Mouse (Mus musculus) midbrain, embryonic 14.5 days (tissue): ENCODE results near the gene Chac1. TPM values are rescaled to one million over a fixed set of nuclear protein-coding genes. Genes with fewer than 3 reads are reported as not detected.

Source experiments
- ATAC-seq: fragments of 200-750 bp; cut with Nextera tagmentation; 2 replicates; pipeline ENCODE4 v1.8.0; 2017; ENCODE audit warnings: moderate number of reproducible peaks, moderate library complexity; ENCODE audit not compliant: low FRiP score, low TSS enrichment
- DNase-seq: peaks from one replicate; pipeline ENCODE4 v3.0.0-alpha.2; 2015
- H3K27ac ChIP-seq: fragments of 300-500 bp; sonication (generic); replicated peaks from 2 replicates; pipeline ENCODE4 v1.5.1; 2014; ENCODE audit warnings: mild to moderate bottlenecking, low read depth, low read length, moderate library complexity
- H3K27me3 ChIP-seq: fragments of 300-500 bp; sonication (generic); 2 replicates; pipeline ENCODE4 v1.6.1; 2014; ENCODE audit warnings: low read length, control low read depth, mixed read lengths; ENCODE audit not compliant: control insufficient read depth, insufficient read depth
- H3K36me3 ChIP-seq: fragments of 300-500 bp; sonication (generic); 2 replicates; pipeline ENCODE4 v1.6.1; 2014; ENCODE audit warnings: low read length, control low read depth; ENCODE audit not compliant: control insufficient read depth, insufficient read depth
- H3K4me1 ChIP-seq: fragments of 300-500 bp; sonication (generic); 2 replicates; pipeline ENCODE4 v1.6.1; 2014; ENCODE audit warnings: mild to moderate bottlenecking, antibody characterized with exemption, low read length, control low read depth; ENCODE audit not compliant: control insufficient read depth, insufficient read depth
- H3K4me2 ChIP-seq: fragments of 300-500 bp; sonication (generic); 2 replicates; pipeline ENCODE4 v1.6.1; 2014; ENCODE audit warnings: mild to moderate bottlenecking, low read length, moderate library complexity
- H3K4me3 ChIP-seq: fragments of 300-500 bp; sonication (generic); replicated peaks from 2 replicates; pipeline ENCODE4 v1.5.1; 2014; ENCODE audit warnings: low read depth, low read length
- H3K9ac ChIP-seq: fragments of 300-500 bp; sonication (generic); replicated peaks from 2 replicates; pipeline ENCODE4 v1.6.1; 2014; ENCODE audit warnings: mild to moderate bottlenecking, low read length, moderate library complexity
- H3K9me3 ChIP-seq: fragments of 300-500 bp; sonication (generic); 2 replicates; pipeline ENCODE4 v1.6.1; 2016; ENCODE audit warnings: low read length, control low read depth, mixed read lengths; ENCODE audit not compliant: control insufficient read depth
- WGBS: fragments of 180-500 bp; shearing (Covaris S2); extraction: QIAGEN DNeasy Blood & Tissue Kit; methylation state at CpG from one replicate; pipeline ENCODE4 v1.1.7; 2014; 5-methylcytosine and 5-hydroxymethylcytosine counted together
- polyA plus RNA-seq: library from polyadenylated mRNA; unstranded; fragments of >200 nt; fragmentation: Nextera tagmentation; extraction: Ambion mirVana; gene quantifications from 2 replicates; pipeline ENCODE4 v1.2.1, GENCODE M21; 2014

Gene Chac1
- polyA plus RNA-seq, 1 experiment from 2014 or later, result 5.0 TPM

DNA sequence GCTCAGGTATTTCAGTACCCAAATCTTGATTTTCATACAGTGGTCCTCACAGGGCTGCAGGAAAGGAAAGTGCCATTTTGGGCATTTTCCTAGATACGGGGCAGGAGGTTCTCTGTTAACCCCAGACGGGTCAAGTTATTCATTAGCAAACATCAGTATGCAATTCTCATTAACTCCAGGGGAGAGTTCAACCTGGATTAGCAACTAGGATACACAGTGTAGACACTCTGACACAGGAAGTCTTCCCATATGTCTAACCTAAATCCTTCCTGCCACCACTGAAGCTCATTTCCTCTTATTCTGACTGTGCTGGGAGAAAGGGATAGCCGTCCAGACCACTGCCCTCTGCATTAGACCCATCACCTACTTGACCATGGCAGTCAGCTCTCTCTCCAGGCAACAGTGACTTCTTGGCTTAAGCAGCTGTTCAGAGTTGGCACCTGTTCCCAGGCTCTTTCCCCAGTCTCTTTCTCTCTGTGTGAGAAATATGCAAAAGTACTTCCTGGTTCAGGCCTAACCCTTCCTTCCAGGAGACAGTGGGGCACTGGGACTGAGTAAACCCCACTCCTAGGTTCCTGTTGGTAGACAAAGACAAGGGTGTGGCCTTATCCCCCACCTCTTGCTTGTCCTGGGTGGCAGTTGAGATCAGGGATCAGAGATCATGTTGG lies 32.9 kb upstream of the Chac1 start:
- 78% methylated on average over 3 of the region's 3 CpGs for WGBS
- Histone ChIP-seq H3K27me3 (peaks cover 50% of the 10 kb centered on the region), H3K4me1 (peaks cover 19% of the 10 kb centered on the region), H3K36me3 (no peaks in the 10 kb centered on the region), H3K27ac (no peak overlapping the region), H3K4me2 (no peak overlapping the region), H3K9me3 (no peaks in the 10 kb centered on the region), H3K9ac (no peak overlapping the region), H3K4me3 (no peak overlapping the region)
- DNase-seq, result no peak
- ATAC-seq, result no peak

GRCm38 (mm10) chr2:119320571-119320970 lies 30.5 kb upstream of the Chac1 start:
- no peaks in the 10 kb centered on the region for H3K36me3 ChIP-seq
- H3K27me3 ChIP-seq, result peaks cover 72% of the 10 kb centered on the region
- ATAC-seq, result no peak
- H3K9ac ChIP-seq, result no peak overlapping the region
- no peak for DNase-seq
- no peak overlapping the region for H3K4me2 ChIP-seq
- H3K4me3 ChIP-seq, result no peak overlapping the region
- no peaks in the 10 kb centered on the region for H3K9me3 ChIP-seq
- WGBS, result 74% methylated on average over 8 of the region's 8 CpGs
- peaks cover 27% of the 10 kb centered on the region for H3K4me1 ChIP-seq
- H3K27ac ChIP-seq, result no peak overlapping the region

DNA sequence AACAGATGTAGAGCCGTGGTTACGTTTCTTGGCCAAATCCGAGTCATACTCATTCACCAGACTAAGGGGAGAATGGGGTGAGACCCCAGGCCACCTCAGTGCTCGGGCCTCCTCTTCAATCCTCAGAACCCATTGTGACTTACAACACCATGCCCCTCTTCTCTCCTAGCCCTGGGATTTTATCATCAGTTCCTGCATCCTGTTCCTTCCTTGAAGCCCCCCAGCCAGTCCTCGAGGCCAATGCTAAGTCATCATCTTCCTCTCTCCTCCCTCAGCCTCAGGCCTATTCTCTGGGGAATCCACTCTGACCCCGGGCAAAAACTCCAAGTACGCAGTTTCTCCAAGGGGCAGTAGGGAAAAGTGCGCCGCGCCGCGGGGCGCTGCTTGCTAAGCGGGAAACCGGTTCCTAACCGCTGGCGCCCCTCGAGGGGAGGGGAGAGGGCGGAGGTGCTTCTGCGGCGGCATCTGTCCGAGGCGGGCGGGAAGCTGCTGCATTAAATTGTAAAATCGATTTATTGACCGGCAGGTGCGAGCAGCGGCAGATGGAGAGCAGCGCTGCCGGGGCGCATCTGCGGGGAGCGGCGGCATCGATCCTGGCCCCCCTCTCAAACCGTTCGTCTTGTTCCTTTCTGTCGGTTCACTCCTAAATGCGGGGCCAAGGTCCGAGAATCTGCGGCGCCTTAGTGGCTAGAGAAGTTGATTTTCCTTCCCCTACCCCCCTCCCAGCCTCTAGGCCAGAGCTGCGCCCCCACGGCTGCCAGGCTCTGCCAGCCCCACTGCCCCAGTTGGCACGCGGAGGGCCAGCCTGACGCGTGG lies 29.1 kb upstream of the Chac1 start:
- Histone ChIP-seq H3K27me3 (peaks cover 81% of the 10 kb centered on the region), H3K36me3 (no peaks in the 10 kb centered on the region), H3K27ac (no peak overlapping the region), H3K4me3 (peak overlapping the region; percentile 30), H3K9ac (peak overlapping the region; percentile 39; the same call in 1 of the 2 replicates), H3K9me3 (no peaks in the 10 kb centered on the region), H3K4me1 (peaks cover 41% of the 10 kb centered on the region), H3K4me2 (peak overlapping the region; percentile 68)
- ATAC-seq (peak; percentile 65; the same call in 1 of the 2 replicates), DNase-seq (peak; percentile 67)
- WGBS, result 1% methylated on average over 48 of the region's 48 CpGs

DNA sequence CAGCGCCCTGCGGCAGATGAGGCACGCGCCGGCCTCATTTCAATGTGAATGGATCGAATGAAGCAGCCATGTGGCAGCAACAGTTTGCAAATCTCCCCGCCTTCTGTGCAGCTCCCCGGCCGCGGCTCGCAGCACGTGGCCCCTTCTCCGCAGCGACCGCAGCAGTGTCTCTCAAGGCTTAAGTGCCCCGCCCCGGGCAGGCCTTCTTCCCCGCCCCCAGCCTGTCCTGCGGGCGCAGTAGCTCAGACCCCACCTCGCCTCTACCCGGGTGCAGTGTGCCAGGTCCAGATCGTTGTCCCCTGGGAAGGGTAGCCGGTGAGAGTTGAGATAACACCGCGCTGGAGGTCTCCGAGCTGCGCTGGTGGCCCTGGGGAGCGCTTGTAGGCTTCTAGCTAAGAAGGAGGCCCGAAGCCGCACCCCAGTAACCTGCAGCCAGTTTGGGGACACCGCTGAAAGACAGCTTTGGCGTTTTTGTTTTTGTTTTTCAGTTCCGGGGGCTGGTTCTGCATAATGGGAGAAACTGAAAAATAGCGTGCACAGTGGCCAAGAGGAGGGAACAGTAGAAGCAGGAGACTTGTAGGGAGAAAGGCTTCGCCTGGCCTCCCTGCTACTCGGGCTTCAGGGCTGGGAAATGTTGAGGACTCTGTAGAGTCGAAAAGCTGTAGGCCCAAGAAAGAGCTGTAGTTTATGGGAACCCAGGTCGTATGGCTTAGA lies 28.3 kb upstream of the Chac1 start:
- DNase-seq (peak; percentile 87), ATAC-seq (no peak; the same call in 1 of the 2 replicates)
- peak overlapping the region; percentile 39; the same call in 1 of the 2 replicates for H3K9ac ChIP-seq
- no peaks in the 10 kb centered on the region for H3K9me3 ChIP-seq
- 1% methylated on average over 39 of the region's 39 CpGs for WGBS
- no peak overlapping the region for H3K27ac ChIP-seq
- H3K4me2 ChIP-seq, result peak overlapping the region; percentile 68
- H3K4me1 ChIP-seq, result peaks cover 45% of the 10 kb centered on the region
- H3K27me3 ChIP-seq, result peaks cover 85% of the 10 kb centered on the region
- H3K36me3 ChIP-seq, result no peaks in the 10 kb centered on the region
- H3K4me3 ChIP-seq, result peak overlapping the region; percentile 30

DNA sequence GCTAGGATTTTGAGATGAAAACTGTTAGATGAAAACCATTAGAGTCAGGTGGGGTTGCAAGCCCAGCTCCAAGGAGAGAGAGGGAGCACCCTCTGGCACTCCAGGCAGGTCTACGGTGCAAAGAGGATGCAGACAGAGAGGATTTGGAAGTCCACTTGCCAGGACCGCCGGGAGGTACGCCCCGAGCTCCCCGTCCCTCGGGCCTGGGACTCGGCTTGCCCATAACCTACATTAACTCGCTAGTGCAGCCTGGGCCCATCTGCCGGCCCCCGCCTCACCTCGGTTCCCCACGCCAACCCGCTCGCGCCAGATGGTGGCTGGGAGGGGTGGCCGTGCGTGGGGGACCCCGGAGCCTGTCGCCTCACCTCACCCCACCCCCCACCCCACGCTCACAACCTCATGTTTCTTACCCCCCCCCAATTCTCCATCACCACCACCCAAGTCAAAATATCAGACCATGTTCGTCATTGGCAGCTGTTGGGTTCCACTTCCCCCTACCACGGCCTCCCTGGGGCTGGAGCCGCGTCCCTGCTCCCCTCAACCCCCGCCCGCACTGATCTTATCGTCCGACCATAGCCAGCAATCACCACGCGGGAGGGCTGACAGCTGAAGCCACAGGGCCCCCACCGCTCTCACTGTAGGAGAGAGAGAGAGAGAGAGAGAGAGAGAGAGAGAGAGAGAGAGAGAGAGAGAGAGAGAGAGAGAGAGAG lies 27.0 kb upstream of the Chac1 start:
- Histone ChIP-seq H3K27me3 (peaks cover 88% of the 10 kb centered on the region), H3K27ac (no peak overlapping the region; the same call in 1 of the 2 replicates), H3K4me2 (peak overlapping the region; percentile 80; the same call in 1 of the 2 replicates), H3K9me3 (no peaks in the 10 kb centered on the region), H3K36me3 (no peaks in the 10 kb centered on the region), H3K4me3 (0 out of 2 replicates have a peak overlapping the region, but pooled peaks have one; percentile 8), H3K9ac (no peak overlapping the region), H3K4me1 (peaks cover 45% of the 10 kb centered on the region)
- 2% methylated on average over 32 of the region's 32 CpGs for WGBS
- ATAC-seq, result no peak
- DNase-seq, result no peak

DNA sequence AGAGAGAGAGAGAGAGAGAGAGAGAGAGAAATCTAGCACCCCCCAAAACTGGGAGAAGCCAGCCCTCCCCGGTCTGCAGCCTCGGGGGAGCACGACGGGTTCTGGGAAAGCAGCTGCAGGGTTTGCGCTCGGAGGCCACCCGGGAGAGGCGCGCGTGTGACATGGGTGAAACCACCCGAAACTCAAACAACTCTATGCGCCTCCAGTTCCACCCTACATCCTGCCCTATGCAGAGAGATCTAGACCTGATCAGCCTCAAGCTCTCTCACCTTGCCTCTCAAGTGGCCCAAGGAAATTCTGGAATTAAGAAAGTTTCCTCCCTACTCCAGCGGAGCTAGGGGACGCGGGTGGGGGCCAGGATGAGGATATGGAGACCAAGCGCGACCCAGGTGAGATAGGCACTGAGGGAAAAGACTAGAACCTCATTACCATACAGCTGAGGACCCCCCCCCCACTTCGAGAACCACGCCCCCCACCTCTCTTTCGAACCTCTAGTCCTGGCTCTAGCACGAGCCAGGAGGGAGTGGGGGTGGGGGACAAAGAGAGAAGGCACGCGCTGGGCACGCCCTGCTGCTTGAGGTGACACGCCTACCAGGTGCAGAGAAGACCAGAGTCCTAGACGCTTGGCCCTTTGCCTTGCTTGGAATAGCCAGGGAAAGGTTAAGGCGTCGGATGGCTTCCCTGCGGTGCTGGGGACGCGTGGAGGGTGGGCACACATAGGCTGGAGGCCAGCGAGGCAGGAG lies 26.3 kb upstream of the Chac1 start:
- no peak for DNase-seq
- WGBS, result under 1% methylated on average over 32 of the region's 32 CpGs
- H3K4me1 ChIP-seq, result peaks cover 47% of the 10 kb centered on the region

DNA sequence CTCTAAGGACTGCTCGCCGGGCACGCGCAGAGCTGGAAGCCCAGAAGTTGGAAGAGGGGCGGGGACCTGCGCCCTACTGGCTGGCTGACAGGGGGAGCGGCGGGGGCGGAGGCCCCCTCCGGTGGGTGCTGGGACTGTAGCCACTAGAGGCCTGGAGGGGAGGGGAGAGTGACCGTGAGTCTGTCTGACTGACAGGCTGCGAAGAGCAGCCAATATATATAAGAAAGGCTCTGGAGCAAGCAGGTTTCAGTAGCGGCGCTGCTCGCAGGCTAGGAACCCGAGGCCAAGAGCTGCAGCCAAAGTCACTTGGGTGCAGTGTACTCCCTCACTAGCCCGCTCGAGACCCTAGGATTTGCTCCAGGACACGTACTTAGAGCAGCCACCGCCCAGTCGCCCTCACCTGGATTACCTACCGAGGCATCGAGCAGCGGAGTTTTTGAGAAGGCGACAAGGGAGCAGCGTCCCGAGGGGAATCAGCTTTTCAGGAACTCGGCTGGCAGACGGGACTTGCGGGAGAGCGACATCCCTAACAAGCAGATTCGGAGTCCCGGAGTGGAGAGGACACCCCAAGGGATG lies 25.4 kb upstream of the Chac1 start, which contains the start of gene Dll4:
Gene Dll4 (plus strand): TSS at position 217 of the 576 bp plus-strand sequence.
- H3K27ac ChIP-seq, result no peak within 1 kb of the TSS
- no peaks in the 10 kb centered on the region for H3K9me3 ChIP-seq
- H3K4me1 ChIP-seq, result peaks cover 47% of the 10 kb centered on the region
- H3K36me3 ChIP-seq, result no peaks in the 10 kb centered on the region
- WGBS, result under 1% methylated on average over 33 of the region's 33 CpGs
- peak within 1 kb of the TSS; percentile 80 for H3K4me2 ChIP-seq
- peak within 1 kb of the TSS; percentile 43 for H3K4me3 ChIP-seq
- peaks cover 90% of the 10 kb centered on the region for H3K27me3 ChIP-seq
- H3K9ac ChIP-seq, result peak within 1 kb of the TSS; percentile 31
- DNase-seq (peak; percentile 61), ATAC-seq (no peak; the same call in 1 of the 2 replicates)

More for the DNA sequence above, 26.3 kb upstream of the Chac1 start:
- H3K27me3 ChIP-seq, result peaks cover 90% of the 10 kb centered on the region
- H3K9me3 ChIP-seq, result no peaks in the 10 kb centered on the region
- no peak overlapping the region for H3K9ac ChIP-seq
- peak overlapping the region; percentile 80 for H3K4me2 ChIP-seq
- ATAC-seq, result no peak
- no peaks in the 10 kb centered on the region for H3K36me3 ChIP-seq
- H3K4me3 ChIP-seq, result peak overlapping the region; percentile 43
- H3K27ac ChIP-seq, result no peak overlapping the region
